Mouse (Mus musculus): ENCODE results near the gene Eif5a2. TPM values are rescaled to one million over a fixed set of nuclear protein-coding genes. Genes with fewer than 3 reads are reported as not detected.

Eif5a2 gene
- 7.0 and 8.3 TPM in 2 replicates for polyA plus RNA-seq (2014; fragmentation: Nextera tagmentation; extraction: Ambion mirVana)

- peak within 1 kb of the TSS; percentile 97 for H3K4me2 ChIP-seq (ENCODE audit: low read length)
- 3% methylated on average over 43 of the region's 46 CpGs for WGBS
These were observed at the start of gene Eif5a2 for GRCm38 (mm10) chr3:28780994-28781393. Gene Eif5a2 (plus strand): TSS chr3:28781276.

DNA sequence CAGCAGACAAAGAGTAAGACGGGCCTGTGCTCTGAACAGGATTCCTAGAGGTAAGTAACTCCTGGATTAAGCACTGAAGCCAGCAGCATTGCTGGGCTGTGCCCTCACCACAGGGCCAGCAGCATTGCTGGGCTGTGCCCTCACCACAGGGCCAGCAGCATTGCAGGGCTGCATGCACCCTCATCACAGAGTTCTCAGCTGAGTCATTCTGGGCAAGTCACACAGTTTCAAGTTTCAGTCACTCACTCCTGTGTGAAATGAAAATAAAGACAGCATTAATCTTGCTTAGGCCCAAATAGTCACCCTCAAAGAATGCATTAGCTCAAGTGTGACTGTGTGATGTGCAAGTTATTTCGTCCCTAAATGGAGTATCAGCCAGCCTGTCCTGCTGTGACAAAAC, 46.4 kb upstream of the Eif5a2 start:
- DNase-seq (ENCODE audit: low spot score) (no peak), ATAC-seq (replicated peaks; ENCODE audit: low FRiP score, low TSS enrichment, low read depth) (no peak)
- Histone ChIP-seq H3K4me3 (ENCODE audit: low read depth, low read length) (no peak overlapping the region), H3K9me3 (ENCODE audit: control insufficient read depth, low read length) (no peaks in the 10 kb centered on the region), H3K27ac (ENCODE audit: low read depth) (no peak overlapping the region), H3K27me3 (replicated peaks; ENCODE audit: control insufficient read depth, insufficient read depth, low read length) (no peaks in the 10 kb centered on the region), H3K4me1 (replicated peaks; ENCODE audit: control insufficient read depth, insufficient read depth, low read length) (no peaks in the 10 kb centered on the region), H3K36me3 (ENCODE audit: control insufficient read depth, insufficient read depth, low read length) (no peaks in the 10 kb centered on the region), H3K4me2 (ENCODE audit: low read length) (no peak overlapping the region), H3K9ac (ENCODE audit: low read length) (no peak overlapping the region)
- WGBS: 76% methylated on average over 2 of the region's 2 CpGs

More at GRCm38 (mm10) chr3:28780994-28781393, at the start of gene Eif5a2:
- Histone ChIP-seq H3K27ac (ENCODE audit: low read depth) (no peak within 1 kb of the TSS), H3K9ac (ENCODE audit: low read length) (peak within 1 kb of the TSS; percentile 63), H3K4me1 (replicated peaks; ENCODE audit: control insufficient read depth, insufficient read depth, low read length) (peaks cover 7% of the 10 kb centered on the region; the same call in 1 of the 2 replicates), H3K36me3 (ENCODE audit: control insufficient read depth, insufficient read depth, low read length) (no peaks in the 10 kb centered on the region), H3K4me3 (ENCODE audit: low read depth, low read length) (peak within 1 kb of the TSS; percentile 60), H3K9me3 (ENCODE audit: control insufficient read depth, low read length) (no peaks in the 10 kb centered on the region), H3K27me3 (replicated peaks; ENCODE audit: control insufficient read depth, insufficient read depth, low read length) (0 out of 2 replicates have a peak, but pooled peaks cover 3% of the 10 kb centered on the region)
- peak; percentile 98 for ATAC-seq (replicated peaks; ENCODE audit: low FRiP score, low TSS enrichment, low read depth)
- DNase-seq (ENCODE audit: low spot score): peak; percentile 93

GRCm38 (mm10) chr3:28736981-28737380, 44.1 kb upstream of the Eif5a2 start:
- 50% methylated on average over 2 of the region's 2 CpGs for WGBS
- no peaks in the 10 kb centered on the region for H3K36me3 ChIP-seq (ENCODE audit: control insufficient read depth, insufficient read depth, low read length)
- H3K4me1 ChIP-seq (replicated peaks; ENCODE audit: control insufficient read depth, insufficient read depth, low read length): no peaks in the 10 kb centered on the region
- H3K27ac ChIP-seq (ENCODE audit: low read depth): no peak overlapping the region
- no peak for ATAC-seq (replicated peaks; ENCODE audit: low FRiP score, low TSS enrichment, low read depth)
- H3K4me2 ChIP-seq (ENCODE audit: low read length): no peak overlapping the region
- H3K9ac ChIP-seq (ENCODE audit: low read length): no peak overlapping the region
- H3K9me3 ChIP-seq (ENCODE audit: control insufficient read depth, low read length): no peaks in the 10 kb centered on the region
- DNase-seq (ENCODE audit: low spot score): no peak
- no peaks in the 10 kb centered on the region for H3K27me3 ChIP-seq (replicated peaks; ENCODE audit: control insufficient read depth, insufficient read depth, low read length)
- H3K4me3 ChIP-seq (ENCODE audit: low read depth, low read length): no peak overlapping the region

DNA sequence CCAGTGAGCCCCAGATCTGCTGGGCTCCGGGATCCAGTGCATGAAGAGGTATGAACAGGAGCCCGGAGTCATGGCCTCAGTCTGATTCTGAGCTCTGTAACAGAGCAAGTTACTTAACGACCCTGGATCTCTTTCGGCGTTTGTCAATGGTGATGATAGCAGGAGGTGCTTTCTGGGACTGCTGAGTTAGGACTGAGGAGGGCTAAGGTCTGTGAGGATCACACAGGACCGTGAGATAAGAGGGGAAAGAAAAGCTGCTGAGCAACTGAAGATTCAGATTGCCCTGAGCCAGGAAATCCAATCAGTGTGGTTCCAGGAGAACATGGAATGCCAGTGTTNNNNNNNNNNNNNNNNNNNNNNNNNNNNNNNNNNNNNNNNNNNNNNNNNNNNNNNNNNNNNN, 40.7 kb upstream of the Eif5a2 start:
- DNase-seq (ENCODE audit: low spot score) (no peak), ATAC-seq (replicated peaks; ENCODE audit: low FRiP score, low TSS enrichment, low read depth) (no peak)
- H3K4me2 ChIP-seq (ENCODE audit: low read length): no peak overlapping the region
- no peaks in the 10 kb centered on the region for H3K9me3 ChIP-seq (ENCODE audit: control insufficient read depth, low read length)
- WGBS: 36% methylated on average over 6 of the region's 6 CpGs
- no peak overlapping the region for H3K4me3 ChIP-seq (ENCODE audit: low read depth, low read length)
- no peaks in the 10 kb centered on the region for H3K4me1 ChIP-seq (replicated peaks; ENCODE audit: control insufficient read depth, insufficient read depth, low read length)
- no peaks in the 10 kb centered on the region for H3K36me3 ChIP-seq (ENCODE audit: control insufficient read depth, insufficient read depth, low read length)
- no peak overlapping the region for H3K27ac ChIP-seq (ENCODE audit: low read depth)
- H3K9ac ChIP-seq (ENCODE audit: low read length): no peak overlapping the region
- no peaks in the 10 kb centered on the region for H3K27me3 ChIP-seq (replicated peaks; ENCODE audit: control insufficient read depth, insufficient read depth, low read length)

DNA sequence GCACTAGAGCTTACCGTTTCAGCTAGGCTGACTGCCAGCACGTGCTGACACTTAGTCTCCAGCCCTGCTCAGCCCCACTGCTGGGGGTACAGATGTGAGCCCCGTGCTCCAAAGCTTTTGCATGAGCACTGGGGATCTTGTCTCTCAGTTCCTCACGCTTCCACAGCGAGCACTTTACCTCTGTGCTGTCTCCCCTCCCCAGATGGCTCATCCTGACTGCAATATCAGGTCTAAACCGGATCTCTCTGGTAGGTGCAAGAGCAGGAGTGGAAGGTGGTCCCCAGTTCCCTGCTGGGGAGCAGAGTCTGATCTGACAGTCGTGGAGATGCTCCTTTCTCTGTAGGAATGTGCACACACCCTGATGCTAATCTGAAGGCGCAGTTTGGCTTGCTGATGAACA, 37.8 kb upstream of the Eif5a2 start:
- WGBS: 50% methylated on average over 8 of the region's 8 CpGs
- Histone ChIP-seq H3K27me3 (replicated peaks; ENCODE audit: control insufficient read depth, insufficient read depth, low read length) (no peaks in the 10 kb centered on the region), H3K4me3 (ENCODE audit: low read depth, low read length) (no peak overlapping the region), H3K27ac (ENCODE audit: low read depth) (no peak overlapping the region), H3K9ac (ENCODE audit: low read length) (no peak overlapping the region), H3K4me2 (ENCODE audit: low read length) (no peak overlapping the region), H3K9me3 (ENCODE audit: control insufficient read depth, low read length) (no peaks in the 10 kb centered on the region), H3K4me1 (replicated peaks; ENCODE audit: control insufficient read depth, insufficient read depth, low read length) (no peaks in the 10 kb centered on the region), H3K36me3 (ENCODE audit: control insufficient read depth, insufficient read depth, low read length) (no peaks in the 10 kb centered on the region)
- no peak for ATAC-seq (replicated peaks; ENCODE audit: low FRiP score, low TSS enrichment, low read depth)
- DNase-seq (ENCODE audit: low spot score): no peak

DNA sequence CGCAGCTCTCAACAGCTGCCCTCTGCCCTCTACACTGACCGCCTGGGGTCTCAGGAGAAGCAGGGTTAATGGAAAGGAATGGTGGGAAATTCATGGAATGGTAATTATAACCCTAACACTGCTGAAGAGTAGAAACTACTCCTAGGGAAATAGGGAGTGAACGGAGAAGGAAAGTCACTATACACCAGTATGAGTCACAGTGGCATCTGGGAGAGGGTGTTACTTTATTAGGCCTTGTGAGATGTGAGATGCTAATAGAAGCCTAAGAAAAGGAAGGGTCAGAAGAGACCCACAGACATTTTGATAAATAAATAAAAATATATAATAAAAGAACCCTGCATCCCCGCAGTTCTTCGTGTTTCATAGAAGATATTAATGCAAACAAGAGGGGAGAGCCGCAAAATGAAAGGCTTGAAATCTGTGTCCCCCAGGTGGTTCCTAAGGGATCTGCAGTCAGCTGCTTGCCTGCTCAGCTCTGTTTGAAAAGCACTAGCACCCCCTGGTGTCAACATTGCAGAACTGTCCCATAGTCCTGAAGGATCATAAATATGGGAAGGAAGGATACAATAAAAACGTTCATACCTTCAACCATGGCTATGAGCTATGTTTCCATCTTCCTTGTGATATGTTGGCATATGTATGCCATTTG, 35.1 kb upstream of the Eif5a2 start:
- Histone ChIP-seq H3K4me3 (ENCODE audit: low read depth, low read length) (no peak overlapping the region), H3K27ac (ENCODE audit: low read depth) (no peak overlapping the region), H3K36me3 (ENCODE audit: control insufficient read depth, insufficient read depth, low read length) (no peaks in the 10 kb centered on the region), H3K9me3 (ENCODE audit: control insufficient read depth, low read length) (no peaks in the 10 kb centered on the region), H3K27me3 (replicated peaks; ENCODE audit: control insufficient read depth, insufficient read depth, low read length) (no peaks in the 10 kb centered on the region), H3K4me2 (ENCODE audit: low read length) (no peak overlapping the region), H3K9ac (ENCODE audit: low read length) (no peak overlapping the region), H3K4me1 (replicated peaks; ENCODE audit: control insufficient read depth, insufficient read depth, low read length) (no peaks in the 10 kb centered on the region)
- DNase-seq (ENCODE audit: low spot score) (peak; percentile 81), ATAC-seq (replicated peaks; ENCODE audit: low FRiP score, low TSS enrichment, low read depth) (peak; percentile 84; the same call in 1 of the 2 replicates)
- WGBS: 29% methylated on average over 7 of the region's 7 CpGs

- Histone ChIP-seq H3K4me1 (replicated peaks; ENCODE audit: control insufficient read depth, insufficient read depth, low read length) (no peaks in the 10 kb centered on the region), H3K36me3 (ENCODE audit: control insufficient read depth, insufficient read depth, low read length) (no peaks in the 10 kb centered on the region), H3K27ac (ENCODE audit: low read depth) (no peak overlapping the region), H3K27me3 (replicated peaks; ENCODE audit: control insufficient read depth, insufficient read depth, low read length) (no peaks in the 10 kb centered on the region), H3K9ac (ENCODE audit: low read length) (no peak overlapping the region), H3K4me2 (ENCODE audit: low read length) (no peak overlapping the region), H3K4me3 (ENCODE audit: low read depth, low read length) (no peak overlapping the region), H3K9me3 (ENCODE audit: control insufficient read depth, low read length) (no peaks in the 10 kb centered on the region)
- 82% methylated on average over 3 of the region's 3 CpGs for WGBS
- DNase-seq (ENCODE audit: low spot score) (no peak), ATAC-seq (replicated peaks; ENCODE audit: low FRiP score, low TSS enrichment, low read depth) (no peak)
These were observed 32.9 kb upstream of the Eif5a2 start for GRCm38 (mm10) chr3:28748151-28748550.

GRCm38 (mm10) chr3:28748956-28749355, 32.1 kb upstream of the Eif5a2 start:
- ATAC-seq (replicated peaks; ENCODE audit: low FRiP score, low TSS enrichment, low read depth): no peak
- Histone ChIP-seq H3K4me2 (ENCODE audit: low read length) (no peak overlapping the region), H3K27ac (ENCODE audit: low read depth) (no peak overlapping the region)

DNA sequence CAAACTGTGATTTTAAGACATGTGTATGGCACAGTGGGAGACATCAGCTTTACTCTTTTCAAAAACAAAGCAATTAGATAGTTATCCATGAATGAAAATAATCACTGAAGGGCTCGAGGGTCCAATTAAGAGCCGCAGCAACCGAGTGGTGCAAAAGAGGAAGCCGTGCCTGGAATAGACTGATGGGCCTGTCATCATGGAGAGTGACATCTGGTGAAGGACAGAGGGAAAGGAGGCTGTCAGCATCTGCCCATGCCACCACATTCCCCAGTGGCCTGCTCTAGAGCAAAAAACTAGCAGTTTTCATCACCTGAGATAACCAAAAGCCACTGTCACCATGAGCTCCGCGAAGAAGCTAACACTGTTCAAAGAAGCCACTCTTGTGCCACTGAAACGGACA, 25.6 kb upstream of the Eif5a2 start:
- H3K36me3 ChIP-seq (ENCODE audit: control insufficient read depth, insufficient read depth, low read length): no peaks in the 10 kb centered on the region
- WGBS: 83% methylated on average over 7 of the region's 7 CpGs
- no peaks in the 10 kb centered on the region for H3K9me3 ChIP-seq (ENCODE audit: control insufficient read depth, low read length)
- no peak overlapping the region for H3K4me2 ChIP-seq (ENCODE audit: low read length)
- H3K4me3 ChIP-seq (ENCODE audit: low read depth, low read length): no peak overlapping the region
- ATAC-seq (replicated peaks; ENCODE audit: low FRiP score, low TSS enrichment, low read depth): no peak
- no peak for DNase-seq (ENCODE audit: low spot score)
- no peak overlapping the region for H3K9ac ChIP-seq (ENCODE audit: low read length)
- H3K27me3 ChIP-seq (replicated peaks; ENCODE audit: control insufficient read depth, insufficient read depth, low read length): no peaks in the 10 kb centered on the region
- H3K27ac ChIP-seq (ENCODE audit: low read depth): no peak overlapping the region
- H3K4me1 ChIP-seq (replicated peaks; ENCODE audit: control insufficient read depth, insufficient read depth, low read length): no peaks in the 10 kb centered on the region

More at GRCm38 (mm10) chr3:28748956-28749355, 32.1 kb upstream of the Eif5a2 start:
- Histone ChIP-seq H3K9me3 (ENCODE audit: control insufficient read depth, low read length) (no peaks in the 10 kb centered on the region), H3K9ac (ENCODE audit: low read length) (no peak overlapping the region), H3K4me3 (ENCODE audit: low read depth, low read length) (no peak overlapping the region), H3K27me3 (replicated peaks; ENCODE audit: control insufficient read depth, insufficient read depth, low read length) (no peaks in the 10 kb centered on the region), H3K4me1 (replicated peaks; ENCODE audit: control insufficient read depth, insufficient read depth, low read length) (no peaks in the 10 kb centered on the region), H3K36me3 (ENCODE audit: control insufficient read depth, insufficient read depth, low read length) (no peaks in the 10 kb centered on the region)
- no peak for DNase-seq (ENCODE audit: low spot score)
